Mouse (Mus musculus): ENCODE measurements around the gene Nfic.
"Not testable (repeated sequence)": the region's sequence is repeated elsewhere in the genome, so short reads cannot be mapped to it uniquely, and the experiment has no call there.

Gene Nfic

DNA sequence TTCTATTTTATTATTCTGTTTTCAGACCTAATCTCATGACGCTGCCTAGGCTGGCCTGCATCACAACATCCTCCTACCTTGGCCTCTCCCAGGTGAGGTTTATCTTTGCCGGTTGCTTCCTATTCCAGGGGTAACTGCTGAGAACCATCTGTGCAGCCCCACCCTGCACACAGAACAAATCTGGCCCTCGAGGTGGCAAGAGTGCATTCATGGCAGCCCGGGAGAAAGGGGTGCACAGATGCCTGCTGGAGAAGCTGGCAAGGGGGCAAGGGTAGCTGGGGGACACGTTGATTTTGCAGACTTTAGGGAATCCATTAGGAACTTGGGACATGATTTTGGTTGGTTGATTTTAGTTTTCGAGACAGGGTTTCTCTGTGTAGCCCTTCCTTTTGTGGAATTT is 2.8 kb upstream of the Nfic start:
- DNase-seq, result no peak

DNA sequence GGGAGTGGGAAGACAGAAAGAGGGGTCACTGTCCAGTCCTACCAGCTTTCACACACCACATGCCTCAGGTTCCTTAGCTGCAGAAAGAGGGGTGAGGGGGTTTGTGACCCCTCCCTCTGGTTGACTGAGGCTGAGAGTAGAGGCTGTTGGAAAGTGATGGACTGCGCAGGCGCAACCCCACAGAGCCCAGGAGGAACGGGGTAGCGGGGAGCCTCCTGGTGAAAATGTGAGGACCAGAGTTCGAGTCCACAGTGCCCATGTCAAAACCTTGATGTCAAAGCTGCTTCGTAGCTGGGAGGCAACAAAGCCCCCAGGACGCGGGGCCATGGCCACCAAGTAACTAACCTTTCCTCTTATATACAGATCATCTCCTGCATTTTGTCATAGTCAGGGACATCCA is 2.2 kb upstream of the Nfic start:
- no peak for DNase-seq

GRCm38 (mm10) chr10:81456983-81457563 is 1.6 kb upstream of the Nfic start:
- DNase-seq, result no peak

- DNase-seq, result no peak
Measured at GRCm38 (mm10) chr10:81454106-81454505, 1.3 kb downstream of the Nfic start.

DNA sequence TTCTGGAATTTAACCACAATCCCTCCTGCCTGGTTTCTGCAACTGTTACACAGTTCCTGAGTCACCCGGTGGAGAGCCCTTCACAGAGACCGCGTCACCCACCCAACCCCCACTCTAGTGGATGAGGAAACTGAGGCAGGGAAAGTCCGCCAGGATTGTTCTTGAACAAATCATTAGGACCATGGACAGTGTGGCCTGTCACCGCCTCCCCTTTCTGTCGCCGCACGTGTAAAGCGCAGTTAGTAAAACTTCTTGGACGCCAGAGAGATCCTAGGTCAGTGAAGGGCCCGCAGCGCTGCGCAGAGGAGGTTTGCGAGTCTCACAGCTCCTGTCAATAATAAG is 2.5 kb downstream of the Nfic start:
- DNase-seq, result no peak

DNA sequence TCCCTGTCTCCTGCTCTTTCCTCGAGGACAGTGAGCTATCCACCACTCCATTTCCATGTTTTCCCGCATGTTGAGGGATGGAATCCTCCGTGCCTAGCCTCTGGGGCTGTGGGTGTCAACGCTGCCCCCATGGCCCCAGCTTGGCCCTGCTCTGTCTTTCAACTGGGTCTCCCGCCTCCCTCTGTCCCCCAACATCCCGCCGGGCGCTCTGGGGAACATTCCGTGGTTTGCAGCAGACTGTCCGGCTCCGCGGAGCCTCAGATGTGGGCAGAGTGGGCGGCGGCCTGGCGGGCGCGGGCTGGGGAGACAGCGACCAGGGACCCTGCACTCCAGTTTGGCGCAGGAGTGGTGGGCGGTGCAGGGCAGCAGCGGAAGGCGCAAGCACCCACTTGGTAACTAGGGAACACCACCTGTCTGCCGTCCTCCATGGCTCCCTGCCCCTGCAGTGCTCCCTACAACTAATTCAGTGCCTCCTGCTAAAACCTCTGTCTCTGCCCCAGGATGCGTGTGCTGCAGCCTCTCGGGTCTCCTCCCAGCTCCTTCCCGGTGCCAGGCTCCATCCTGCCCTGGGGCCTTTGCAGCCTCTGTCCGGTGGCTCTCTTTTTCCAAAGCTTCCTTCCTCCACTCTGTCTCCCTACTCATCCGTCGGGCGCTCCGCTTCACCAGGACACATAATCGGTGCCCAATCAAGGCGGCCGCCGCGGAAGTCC is 3.0 kb downstream of the Nfic start:
- peak in 1 of 2 experiments; percentile 9 for DNase-seq

DNA sequence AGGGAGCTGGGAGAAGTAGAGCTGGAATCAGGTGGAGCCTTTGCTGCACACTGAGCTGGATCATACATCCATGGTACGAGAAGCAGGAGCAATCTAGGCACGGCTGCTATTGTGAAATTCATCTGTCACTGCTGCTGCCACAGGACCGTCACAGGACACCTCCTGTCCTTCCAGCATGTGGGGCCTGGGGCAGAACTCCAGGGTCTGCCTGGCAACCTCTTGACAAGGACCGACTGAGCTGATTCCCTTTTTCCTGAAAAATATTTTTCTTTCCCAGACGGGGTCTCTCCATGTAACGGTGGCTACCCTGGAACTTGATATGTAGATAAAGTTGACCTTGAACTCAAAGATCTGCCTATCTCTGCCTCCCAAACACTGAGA is 4.1 kb downstream of the Nfic start:
- no peak for DNase-seq

DNA sequence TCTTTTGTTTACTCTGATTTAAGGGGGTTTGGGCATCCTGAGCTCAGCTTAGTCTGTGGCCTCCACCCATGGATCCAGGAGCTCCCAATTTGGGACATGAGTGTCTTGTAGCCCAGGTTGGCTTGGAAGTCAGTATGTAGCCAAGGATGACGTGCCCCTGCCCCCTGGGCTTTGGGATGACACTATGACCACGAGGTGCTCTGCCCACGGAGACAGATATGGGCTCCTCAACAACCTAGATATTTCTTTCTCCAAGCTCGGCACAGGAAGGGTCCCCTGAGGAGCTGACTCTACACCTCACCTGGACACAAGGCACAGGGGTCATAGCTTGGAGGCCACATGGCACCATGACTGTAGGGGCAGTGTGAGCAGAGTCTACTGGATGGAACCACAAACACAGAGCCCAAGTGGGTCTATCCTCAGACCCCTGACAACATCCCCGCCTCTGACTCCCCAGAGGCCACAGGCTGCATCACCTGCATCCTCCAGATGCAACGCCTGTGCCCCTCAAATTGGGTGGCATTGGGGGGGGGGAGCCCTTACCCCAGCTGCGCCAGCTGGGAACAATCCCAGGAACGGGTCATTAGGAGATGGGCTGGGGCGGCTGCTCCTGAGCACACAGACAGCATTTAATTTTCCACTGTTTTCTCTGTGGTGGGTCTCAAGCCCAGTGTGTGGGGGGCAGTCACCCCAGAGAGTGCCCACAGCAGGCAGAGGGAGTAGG is 4.6 kb downstream of the Nfic start:
- no peak for DNase-seq

GRCm38 (mm10) chr10:81450140-81450539 is 5.3 kb downstream of the Nfic start:
- DNase-seq, result peak; percentile 69 to 72

DNA sequence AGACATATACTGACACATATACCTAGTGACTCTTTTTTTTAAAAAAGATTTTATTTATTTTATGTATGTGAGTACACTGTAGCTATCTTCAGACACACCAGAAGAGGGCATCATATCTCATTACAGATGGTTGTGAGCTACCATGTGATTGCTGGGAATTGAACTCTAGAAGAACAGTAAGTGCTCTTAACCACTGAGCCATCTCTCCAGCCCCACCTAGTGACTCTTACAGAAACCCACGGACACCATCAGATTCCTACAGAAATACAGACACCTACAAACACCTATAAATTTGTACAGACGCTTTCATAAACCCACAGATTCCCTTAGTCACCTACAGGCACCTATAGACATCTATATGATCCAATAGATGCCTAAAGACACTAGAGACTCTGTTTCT is 9.9 kb downstream of the Nfic start:
- DNase-seq, result not testable (repeated sequence)

GRCm38 (mm10) chr10:81441019-81441418 is 14.4 kb downstream of the Nfic start:
- DNase-seq, result no peak

DNA sequence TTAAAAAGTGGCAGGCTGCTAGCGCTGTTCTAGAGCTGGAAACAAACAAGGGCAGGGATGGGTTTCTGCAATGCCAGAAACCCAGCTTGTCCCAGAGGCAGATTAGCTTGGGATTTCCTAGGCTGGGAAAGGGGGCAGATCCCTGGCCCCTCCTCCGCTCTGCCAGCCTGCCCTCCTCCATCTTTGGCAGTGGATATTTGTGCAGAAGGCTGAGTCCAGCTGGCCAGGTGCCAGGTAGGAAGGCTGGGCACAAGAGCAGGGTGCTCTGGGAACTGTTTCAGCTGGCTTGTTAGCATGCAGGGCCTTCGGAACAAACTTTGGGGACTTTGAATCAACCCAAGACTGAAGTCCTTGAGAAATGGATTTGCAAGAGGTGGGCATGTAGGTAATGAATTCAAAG is 20.0 kb downstream of the Nfic start:
- DNase-seq, result no peak

GRCm38 (mm10) chr10:81434361-81435263 is 20.8 kb downstream of the Nfic start:
- DNase-seq, result peak; percentile 31 to 52

DNA sequence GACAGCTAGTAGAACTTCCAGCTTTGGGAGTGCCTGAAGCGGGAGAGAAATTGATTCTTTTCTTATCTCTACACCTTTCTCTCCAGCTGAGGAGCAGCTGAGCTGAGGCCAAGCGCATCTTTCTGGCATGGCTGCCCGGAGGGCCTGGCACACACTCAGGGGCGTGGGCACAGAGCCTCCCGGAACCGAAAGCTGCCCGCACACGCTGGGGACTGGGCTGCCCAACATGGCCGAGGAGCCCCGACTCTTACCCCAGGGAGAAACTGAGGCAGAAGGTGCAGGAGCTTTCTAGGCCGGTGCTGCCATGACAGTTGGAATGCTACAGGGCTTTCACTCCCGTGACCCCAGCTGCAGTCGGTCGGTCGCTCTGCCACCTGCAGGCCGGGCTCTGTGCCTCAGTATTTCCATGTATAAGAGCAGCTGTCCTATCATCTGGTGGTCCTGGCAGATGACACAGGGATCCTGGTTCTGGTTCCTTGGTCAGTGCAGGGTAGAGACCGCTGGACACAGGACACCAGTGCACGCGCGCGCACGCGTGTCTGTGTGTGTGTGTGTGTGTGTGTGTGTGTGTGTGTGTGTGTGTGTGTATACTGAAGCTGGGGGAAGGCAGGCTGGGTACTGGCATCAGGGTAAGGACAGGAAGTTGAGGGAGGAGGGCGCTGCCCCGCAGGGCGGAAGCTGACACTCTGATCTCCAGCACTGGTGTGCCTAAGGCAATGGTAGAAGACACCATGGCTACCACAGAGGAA is 21.7 kb downstream of the Nfic start:
- DNase-seq, result peak; percentile 63 to 78

GRCm38 (mm10) chr10:81432868-81433262 is 22.6 kb downstream of the Nfic start:
- DNase-seq, result peak; percentile 85 to 92

DNA sequence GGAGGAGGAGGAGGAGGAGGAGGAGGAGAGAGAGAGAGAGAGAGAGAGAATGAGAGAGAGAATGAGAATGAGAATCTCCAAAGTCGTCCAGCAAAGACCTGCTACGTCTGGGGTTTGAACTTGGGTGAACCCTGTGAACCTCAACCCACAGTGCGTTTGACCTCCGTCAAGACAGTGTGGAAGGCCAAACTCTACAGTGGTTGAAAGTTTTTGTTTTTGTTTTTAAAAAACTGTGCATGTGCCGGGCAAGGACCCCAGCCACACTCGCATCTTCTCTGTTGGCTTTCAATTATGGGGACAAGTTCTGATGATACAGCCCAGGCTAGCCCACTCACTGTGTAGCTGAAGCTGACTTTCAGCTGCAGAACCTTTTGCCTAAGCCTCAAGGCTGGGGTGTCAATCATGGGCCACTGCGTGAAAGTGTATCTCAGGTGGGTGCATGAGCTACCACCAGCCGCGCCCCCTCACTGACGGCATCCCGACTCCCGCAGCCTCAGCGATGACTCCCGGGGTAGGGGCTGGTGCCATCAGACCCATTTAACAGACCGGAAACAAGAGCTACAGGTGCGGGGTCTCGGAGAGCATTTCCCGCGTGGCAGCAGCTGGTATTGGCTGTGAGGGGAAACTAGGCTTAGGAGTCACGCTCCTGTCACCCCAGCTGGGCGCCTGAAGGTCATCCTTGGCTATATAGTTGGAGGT is 23.1 kb downstream of the Nfic start:
- no peak for DNase-seq

GRCm38 (mm10) chr10:81431526-81432168 is 23.8 kb downstream of the Nfic start:
- peak in 1 of 2 experiments; percentile 45 for DNase-seq

DNA sequence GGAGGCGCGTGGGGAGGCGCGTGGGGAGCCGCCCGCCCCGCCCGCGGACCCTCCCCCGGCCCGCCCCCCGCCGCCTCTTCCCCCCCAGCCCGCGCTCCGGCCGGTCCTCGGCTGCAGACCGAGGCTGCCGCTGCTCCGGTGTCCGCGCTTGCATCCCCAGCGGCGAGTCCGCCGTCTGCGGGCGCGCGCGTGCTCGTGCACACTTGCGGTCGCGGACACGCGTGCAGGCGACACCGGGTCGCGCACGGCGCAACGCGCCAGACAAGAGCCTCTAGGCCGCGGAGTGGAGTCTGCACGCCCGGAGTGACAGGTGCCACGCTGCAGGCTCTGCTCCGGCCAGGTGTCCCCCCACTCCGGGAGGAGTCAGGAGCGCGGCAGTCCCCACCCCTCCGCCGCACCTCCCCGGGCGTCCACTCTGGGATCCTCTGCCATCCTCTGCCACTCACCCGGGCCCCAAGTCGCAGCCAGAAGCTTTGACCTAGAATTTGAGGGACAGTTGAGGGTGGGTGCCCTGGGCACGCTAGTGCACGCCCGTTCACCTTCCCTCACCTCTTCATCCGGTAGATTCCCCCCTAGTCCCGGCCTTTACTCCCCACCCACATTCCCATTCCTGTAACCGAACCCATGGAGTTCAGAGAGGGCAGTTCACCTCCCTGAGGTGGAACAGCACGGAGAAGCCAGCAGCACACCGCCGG is 24.5 kb downstream of the Nfic start:
- DNase-seq, result peak; percentile 47 to 67

DNA sequence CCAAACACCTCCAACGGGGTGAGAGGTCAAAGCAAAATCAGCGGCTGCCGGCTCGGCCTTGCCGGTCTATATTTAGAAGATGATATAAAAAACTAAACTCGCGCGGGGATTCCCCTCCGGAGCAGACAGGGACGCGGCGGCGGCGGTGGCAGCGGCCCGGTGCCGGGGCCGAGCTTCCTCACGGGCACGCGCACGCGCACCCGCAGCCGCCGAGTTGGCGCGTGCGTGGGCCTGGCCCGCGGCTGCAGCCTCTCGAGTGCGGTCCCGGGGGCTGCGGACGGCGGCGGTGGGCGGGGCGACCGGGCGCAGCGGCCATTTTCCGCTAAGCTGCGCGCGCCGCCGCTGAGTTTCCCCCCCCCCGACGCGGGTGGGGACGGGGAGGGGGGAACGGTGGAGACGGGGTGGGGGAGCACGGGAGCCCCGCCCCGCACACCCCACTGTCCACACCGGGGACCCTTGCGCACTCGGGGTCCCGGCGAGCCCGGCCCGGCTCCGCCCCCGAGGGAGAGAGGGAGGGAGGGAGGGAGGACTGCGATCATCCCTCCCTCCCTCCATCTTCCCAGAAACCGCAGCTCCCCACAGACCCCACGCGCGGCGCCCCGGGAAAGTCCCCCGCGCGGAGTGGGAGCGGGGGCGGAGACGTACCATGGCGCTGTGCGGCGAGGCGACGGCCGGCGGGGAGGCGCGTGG is 25.1 kb downstream of the Nfic start:
- DNase-seq, result peak; percentile 73 to 79

- peak; percentile 78 to 83 for DNase-seq
Measured at GRCm38 (mm10) chr10:81429605-81430061, 25.8 kb downstream of the Nfic start.
